In genomic region chr17:63326227-63326626, GRCm38 (mm10) we compare ENCODE assay signal across 23 mouse cellular contexts.
DNase-seq lines count a peak whose midpoint lies in the region; ATAC-seq lines count a peak whose summit lies in the region.
"Had no signal": no experiment of that assay in that cellular context is flagged by ENCODE, and none has a peak within 500 bp of the region (broad histone marks: within the 10 kb centered on the region; RNA-seq: fewer than 3 reads in every experiment).

No protein-coding gene starts in this region.

- H3K9me3 ChIP-seq in forebrain, embryonic 13.5 days (replicated peaks) = no peaks in the 10 kb centered on the region
- H3K9me3 ChIP-seq in forebrain, embryonic 11.5 days (ENCODE audit: control insufficient read depth, low read length) = no peaks in the 10 kb centered on the region
- H3K9me3 ChIP-seq in neural tube, embryonic 13.5 days = no peaks in the 10 kb centered on the region
- H3K9me3 ChIP-seq: embryonic facial prominence, embryonic 12.5 days; embryonic facial prominence, embryonic 15.5 days; hindbrain, embryonic 12.5 days; hindbrain, embryonic 15.5 days had no signal

- no peak overlapping the region for H3K4me2 ChIP-seq in forebrain, embryonic 13.5 days
- H3K4me2 ChIP-seq in forebrain, embryonic 11.5 days (ENCODE audit: low read depth, low read length, severe bottlenecking) = no peak overlapping the region
- H3K4me2 ChIP-seq in neural tube, embryonic 13.5 days = no peak overlapping the region
- H3K4me2 ChIP-seq: embryonic facial prominence, embryonic 12.5 days; embryonic facial prominence, embryonic 15.5 days; heart, embryonic 11.5 days; hindbrain, embryonic 12.5 days; hindbrain, embryonic 15.5 days had no signal

- H3K4me3 ChIP-seq in forebrain, embryonic 13.5 days = no peak overlapping the region
- H3K4me3 ChIP-seq in forebrain, embryonic 11.5 days (ENCODE audit: low read depth, low read length) = no peak overlapping the region
- H3K4me3 ChIP-seq in neural tube, embryonic 13.5 days = no peak overlapping the region
- H3K4me3 ChIP-seq: embryonic facial prominence, embryonic 12.5 days; embryonic facial prominence, embryonic 15.5 days; hindbrain, embryonic 12.5 days; hindbrain, embryonic 15.5 days had no signal

- H3K9ac ChIP-seq in forebrain, embryonic 13.5 days = no peak overlapping the region
- H3K9ac ChIP-seq in forebrain, embryonic 11.5 days (ENCODE audit: low read length) = no peak overlapping the region
- H3K9ac ChIP-seq in neural tube, embryonic 13.5 days = no peak overlapping the region
- H3K9ac ChIP-seq: embryonic facial prominence, embryonic 12.5 days; embryonic facial prominence, embryonic 15.5 days; hindbrain, embryonic 12.5 days; hindbrain, embryonic 15.5 days had no signal

- peaks cover 7% of the 10 kb centered on the region for H3K4me1 ChIP-seq in forebrain, embryonic 13.5 days
- peaks cover 2% of the 10 kb centered on the region; the same call in 1 of the 2 replicates for H3K4me1 ChIP-seq in forebrain, embryonic 11.5 days (replicated peaks; ENCODE audit: control insufficient read depth, insufficient read depth, low read length)
- peaks cover 6% of the 10 kb centered on the region; the same call in 1 of the 2 replicates for H3K4me1 ChIP-seq in neural tube, embryonic 13.5 days (replicated peaks)

- DNase-seq in forebrain, embryonic 11.5 days (ENCODE audit: low spot score) = no peak
- no peak for DNase-seq in frontal cortex, postnatal 36 days (ENCODE audit: low spot score in 2 of 2)
- no peak for DNase-seq in neural tube, embryonic 10.5 days (ENCODE audit: extremely low spot score, low spot score)
- DNase-seq in telencephalon, adult 2 months (ENCODE audit: low read depth, low spot score) = peak; percentile 31
- no peak for DNase-seq in thymus, postnatal 25 days
- DNase-seq: adrenal gland, adult 8-10 months; adrenal gland, postnatal 25 days; cerebellum, adult 11 months; cerebellum, adult 2 months; cerebellum, adult 9-11 months; cerebellum, postnatal 25 days; gastrocnemius, postnatal 10 days; heart, adult 11 months had no signal

- no peaks in the 10 kb centered on the region for H3K27me3 ChIP-seq in forebrain, embryonic 13.5 days
- H3K27me3 ChIP-seq in forebrain, embryonic 11.5 days (ENCODE audit: control insufficient read depth, insufficient read depth, low read length) = no peaks in the 10 kb centered on the region
- H3K27me3 ChIP-seq in neural tube, embryonic 13.5 days = no peaks in the 10 kb centered on the region
- H3K27me3 ChIP-seq: embryonic facial prominence, embryonic 12.5 days; embryonic facial prominence, embryonic 15.5 days; hindbrain, embryonic 12.5 days; hindbrain, embryonic 15.5 days had no signal

- WGBS in forebrain, embryonic 13.5 days = 84% methylated on average over 5 of the region's 5 CpGs
- whole genome bisulfite sequencing in forebrain, embryonic 11.5 days = 93% methylated on average over 5 of the region's 5 CpGs
- 93% methylated on average over 5 of the region's 5 CpGs for WGBS in neural tube, embryonic 13.5 days

- no peak overlapping the region for H3K27ac ChIP-seq in forebrain, embryonic 13.5 days
- no peak overlapping the region for H3K27ac ChIP-seq in forebrain, embryonic 11.5 days (ENCODE audit: low read depth, low read length)
- peak overlapping the region; percentile 23; the same call in 1 of the 2 replicates for H3K27ac ChIP-seq in neural tube, embryonic 13.5 days (replicated peaks)
- H3K27ac ChIP-seq: embryonic facial prominence, embryonic 12.5 days; embryonic facial prominence, embryonic 15.5 days; hindbrain, embryonic 12.5 days; hindbrain, embryonic 15.5 days had no signal

- peak; percentile 61; the same call in 1 of the 2 replicates for ATAC-seq in forebrain, embryonic 13.5 days
- no peak for ATAC-seq in forebrain, embryonic 11.5 days (replicated peaks; ENCODE audit: low FRiP score)
- peak; percentile 54 for ATAC-seq in frontal cortex, adult (ENCODE audit: low TSS enrichment)
- no peak for ATAC-seq in neural tube, embryonic 13.5 days (ENCODE audit: low read depth)
- ATAC-seq: activated CD4-positive, CD25-positive, alpha-beta regulatory T cell, adult 4 months; intestine, postnatal 0 days had no signal

- H3K36me3 ChIP-seq in forebrain, embryonic 13.5 days (ENCODE audit: poor library complexity, severe bottlenecking) = no peaks in the 10 kb centered on the region
- no peaks in the 10 kb centered on the region for H3K36me3 ChIP-seq in forebrain, embryonic 11.5 days (ENCODE audit: control insufficient read depth, insufficient read depth, low read length)
- no peaks in the 10 kb centered on the region for H3K36me3 ChIP-seq in neural tube, embryonic 13.5 days
- H3K36me3 ChIP-seq: embryonic facial prominence, embryonic 12.5 days; embryonic facial prominence, embryonic 15.5 days; hindbrain, embryonic 12.5 days; hindbrain, embryonic 15.5 days had no signal

Comparison
In these comparisons a context has a peak if more than half of its experiments do, and no peak if none do; other contexts are left out.
1. ATAC-seq: peak in forebrain, embryonic 13.5 days (single experiment) and frontal cortex, adult (single experiment); none in forebrain, embryonic 11.5 days (single experiment) and neural tube, embryonic 13.5 days (single experiment).